9 mouse cellular contexts compared by ENCODE assay signal in genomic region chr2:156996576-156996975, GRCm38 (mm10). TPM values are rescaled to one million over a fixed set of nuclear protein-coding genes. Genes with fewer than 3 reads are reported as not detected.
DNase-seq lines count a peak whose midpoint lies in the region; ATAC-seq lines count a peak whose summit lies in the region.
"Had no signal": no experiment of that assay in that cellular context is flagged by ENCODE, and none has a peak within 500 bp of the region (broad histone marks: within the 10 kb centered on the region; RNA-seq: fewer than 3 reads in every experiment).

No protein-coding gene starts in this region.

- H3K36me3 ChIP-seq in hindbrain, embryonic 14.5 days (replicated peaks; ENCODE audit: control insufficient read depth, insufficient read depth) = no peaks in the 10 kb centered on the region; the same call in none of the 2 replicates
- H3K36me3 ChIP-seq in hindbrain, embryonic 12.5 days = peaks cover 19% of the 10 kb centered on the region
- H3K36me3 ChIP-seq in midbrain, embryonic 13.5 days = peaks cover 29% of the 10 kb centered on the region

- H3K4me3 ChIP-seq in hindbrain, embryonic 14.5 days (replicated peaks; ENCODE audit: low read length) = no peak overlapping the region
- no peak overlapping the region for H3K4me3 ChIP-seq in hindbrain, embryonic 12.5 days
- no peak overlapping the region for H3K4me3 ChIP-seq in midbrain, embryonic 13.5 days (replicated peaks)
- H3K4me3 ChIP-seq: limb, embryonic 15.5 days had no signal

- no peak overlapping the region for H3K4me2 ChIP-seq in hindbrain, embryonic 14.5 days (replicated peaks)
- no peak overlapping the region for H3K4me2 ChIP-seq in hindbrain, embryonic 12.5 days (replicated peaks)
- no peak overlapping the region for H3K4me2 ChIP-seq in midbrain, embryonic 13.5 days (replicated peaks)
- H3K4me2 ChIP-seq: limb, embryonic 15.5 days had no signal

- H3K27ac ChIP-seq in hindbrain, embryonic 14.5 days = no peak overlapping the region
- H3K27ac ChIP-seq in hindbrain, embryonic 12.5 days = no peak overlapping the region
- no peak overlapping the region for H3K27ac ChIP-seq in midbrain, embryonic 13.5 days
- H3K27ac ChIP-seq: limb, embryonic 15.5 days had no signal

- no peaks in the 10 kb centered on the region for H3K27me3 ChIP-seq in hindbrain, embryonic 14.5 days (ENCODE audit: control insufficient read depth, insufficient read depth, low read length)
- no peaks in the 10 kb centered on the region for H3K27me3 ChIP-seq in hindbrain, embryonic 12.5 days
- H3K27me3 ChIP-seq in midbrain, embryonic 13.5 days = no peaks in the 10 kb centered on the region
- H3K27me3 ChIP-seq: limb, embryonic 15.5 days had no signal

- H3K9me3 ChIP-seq in hindbrain, embryonic 14.5 days (ENCODE audit: control insufficient read depth, low read length) = no peaks in the 10 kb centered on the region
- H3K9me3 ChIP-seq in hindbrain, embryonic 12.5 days (replicated peaks) = no peaks in the 10 kb centered on the region
- H3K9me3 ChIP-seq in midbrain, embryonic 13.5 days = no peaks in the 10 kb centered on the region
- H3K9me3 ChIP-seq: limb, embryonic 15.5 days had no signal

- DNase-seq in hindbrain, embryonic 14.5 days (ENCODE audit: low spot score) = peak; percentile 75
- peak; percentile 26 to 32 for DNase-seq in B cell, adult 2 months
- peak; percentile 71 for DNase-seq in ES-CJ7 (ENCODE audit: low read depth, low spot score)
- peak; percentile 61 to 66 for DNase-seq in cerebellum, postnatal 36 days
- DNase-seq in lung, postnatal 14 days = peak; percentile 45
- DNase-seq in thymus, postnatal 4 days = peak; percentile 52

- no peak for ATAC-seq in hindbrain, embryonic 14.5 days (ENCODE audit: low FRiP score)
- ATAC-seq in hindbrain, embryonic 12.5 days (ENCODE audit: low FRiP score) = no peak
- ATAC-seq in midbrain, embryonic 13.5 days = no peak

- WGBS in hindbrain, embryonic 14.5 days = 69% methylated on average over 6 of the region's 6 CpGs
- WGBS in hindbrain, embryonic 12.5 days = 65% methylated on average over 6 of the region's 6 CpGs
- 68% methylated on average over 6 of the region's 6 CpGs for WGBS in midbrain, embryonic 13.5 days

- no peak overlapping the region for H3K9ac ChIP-seq in hindbrain, embryonic 14.5 days
- no peak overlapping the region for H3K9ac ChIP-seq in hindbrain, embryonic 12.5 days
- no peak overlapping the region for H3K9ac ChIP-seq in midbrain, embryonic 13.5 days (replicated peaks)
- H3K9ac ChIP-seq: limb, embryonic 15.5 days had no signal

- no peaks in the 10 kb centered on the region for H3K4me1 ChIP-seq in hindbrain, embryonic 14.5 days (replicated peaks; ENCODE audit: control insufficient read depth, insufficient read depth, low read length)
- H3K4me1 ChIP-seq in hindbrain, embryonic 12.5 days = no peaks in the 10 kb centered on the region
- no peaks in the 10 kb centered on the region for H3K4me1 ChIP-seq in midbrain, embryonic 13.5 days (replicated peaks)
- H3K4me1 ChIP-seq: limb, embryonic 15.5 days had no signal

RNA-seq across cellular contexts. Expression of gene Ndrg3, which starts 4.7 kb away (rescaled TPM):
- 133 and 147 TPM in 2 replicates for polyA plus RNA-seq in hindbrain, embryonic 14.5 days (2014; fragmentation: Nextera tagmentation; extraction: Ambion mirVana)
- 55.6 and 58.7 TPM in 2 replicates for polyA plus RNA-seq in hindbrain, embryonic 12.5 days (2016; fragmentation: Nextera tagmentation; extraction: Ambion mirVana)
- 81.4 and 81.6 TPM in 2 replicates for polyA plus RNA-seq in midbrain, embryonic 13.5 days (2015; fragmentation: Nextera tagmentation; extraction: Ambion mirVana)

RNA-seq across cellular contexts. Expression of gene Dsn1, which starts 10.4 kb away (rescaled TPM):
- 11.3 and 11.9 TPM in 2 replicates for polyA plus RNA-seq in hindbrain, embryonic 14.5 days (2014; fragmentation: Nextera tagmentation; extraction: Ambion mirVana)
- 35.1 and 36.5 TPM in 2 replicates for polyA plus RNA-seq in hindbrain, embryonic 12.5 days (2016; fragmentation: Nextera tagmentation; extraction: Ambion mirVana)
- 18.0 and 18.7 TPM in 2 replicates for polyA plus RNA-seq in midbrain, embryonic 13.5 days (2015; fragmentation: Nextera tagmentation; extraction: Ambion mirVana)
